Mouse (Mus musculus) inflammation-experienced regulatory T-cells, adult 6 months (primary cell): ENCODE measurements around the gene Notum. TPM values are rescaled to one million over a fixed set of nuclear protein-coding genes. Genes with fewer than 3 reads are reported as not detected.
A peak's percentile ranks its signal among the peaks of the same experiment; 100 is the strongest.

Experiments used
- ATAC-seq: one replicate; pipeline ENCODE4 v1.8.0; 2017
- polyA plus RNA-seq, 3 experiments: library from polyadenylated mRNA; unstranded; fragments of 100-300 nt; shearing (Covaris generic); gene quantifications; one replicate each; pipeline ENCODE4 v1.2.1; 2017

Gene Notum
- polyA plus RNA-seq, 3 experiments from 2014 or later: not detected

DNA sequence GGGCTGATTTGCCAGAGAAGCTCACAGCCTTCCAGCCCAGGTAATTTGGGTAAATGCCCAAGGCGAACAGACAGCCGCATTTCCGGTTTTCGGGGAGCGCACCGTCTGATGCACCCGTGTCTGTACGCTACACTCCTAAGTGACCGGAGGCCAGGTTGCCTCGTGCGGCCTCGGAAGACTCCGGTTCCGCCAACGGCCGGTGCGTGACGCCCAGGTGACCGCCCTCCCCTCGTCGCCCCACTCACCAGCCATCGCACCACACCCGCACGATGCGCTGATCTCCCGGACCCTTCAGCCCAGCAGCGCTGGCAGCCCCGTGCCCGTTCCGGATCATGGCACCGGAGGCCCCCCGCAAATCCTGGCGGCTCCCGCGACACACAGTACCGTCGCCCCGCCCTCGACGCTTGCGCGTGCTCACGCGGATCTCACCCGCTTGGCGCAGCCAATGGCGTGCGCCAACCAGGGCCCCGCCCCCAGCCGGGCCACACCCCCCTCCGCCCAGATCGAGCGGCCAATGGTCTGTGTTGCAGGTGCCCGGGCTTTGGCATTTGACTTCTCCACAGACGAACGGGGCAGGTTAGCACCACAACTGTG, 43.4 kb downstream of the Notum start, which contains the start of gene Pcyt2:
Pcyt2 (minus strand) TSS at position 418 of the 594 bp plus-strand sequence.
- ATAC-seq: peak; percentile 94

DNA sequence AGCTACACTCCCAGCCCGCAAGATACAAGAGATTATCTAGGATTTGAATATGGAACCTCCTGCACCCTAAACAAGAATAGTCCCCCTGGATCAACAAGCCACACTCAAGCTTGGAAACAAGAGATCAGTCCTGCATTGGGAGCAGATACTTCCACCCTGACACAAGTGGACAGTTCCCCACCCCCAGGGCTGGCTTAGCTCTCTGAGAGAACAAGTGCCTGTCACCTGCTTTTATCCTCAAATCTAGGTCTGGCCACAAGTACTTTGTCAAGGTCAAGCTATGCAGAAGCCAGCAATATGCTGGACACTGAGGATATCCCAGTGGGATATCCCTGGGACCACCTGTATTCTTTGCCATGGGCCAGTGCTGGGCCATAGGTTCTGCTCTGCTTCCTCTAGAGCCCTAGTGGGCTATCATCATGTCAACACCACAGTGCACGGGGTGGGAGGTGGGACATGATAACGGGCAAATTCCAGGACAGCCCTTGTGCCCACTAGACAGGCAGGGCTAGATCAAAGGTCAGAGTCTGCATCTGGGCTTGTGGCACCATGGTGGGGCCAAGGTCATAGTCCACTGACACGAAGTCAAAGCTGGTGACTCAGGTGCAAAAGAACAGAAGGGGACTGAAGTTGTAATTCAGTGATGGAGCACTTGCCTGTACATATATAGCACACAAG, 44.2 kb downstream of the Notum start:
- no peak for ATAC-seq

DNA sequence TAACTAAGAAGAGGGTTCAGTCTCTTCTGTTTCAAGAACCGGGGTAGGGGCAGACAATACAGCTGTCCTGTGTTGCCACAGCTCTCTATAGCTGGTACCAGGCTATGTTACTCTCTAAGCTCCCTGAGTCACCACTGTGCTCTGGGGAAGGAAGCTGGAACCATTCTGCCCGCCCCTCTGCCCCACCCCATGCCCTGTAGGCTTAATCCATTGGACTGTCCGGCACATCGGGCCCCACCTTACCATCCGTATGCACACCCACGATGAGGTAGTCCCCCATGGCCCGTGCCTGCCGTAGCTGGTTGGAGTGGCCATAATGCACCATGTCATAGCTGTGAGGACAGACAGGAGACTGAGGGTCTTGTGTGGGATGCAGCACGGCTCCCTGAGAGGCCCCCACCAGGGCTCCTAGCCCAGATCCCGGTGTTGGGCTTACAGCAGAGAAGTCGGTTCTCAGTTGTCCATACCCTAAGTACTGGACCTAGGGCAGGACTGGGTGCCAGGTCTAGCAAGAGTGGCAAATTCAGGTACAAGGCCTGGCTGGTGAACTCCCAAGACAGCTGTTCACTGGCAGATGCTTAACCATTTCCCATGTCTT, 45.3 kb downstream of the Notum start:
- ATAC-seq: no peak

DNA sequence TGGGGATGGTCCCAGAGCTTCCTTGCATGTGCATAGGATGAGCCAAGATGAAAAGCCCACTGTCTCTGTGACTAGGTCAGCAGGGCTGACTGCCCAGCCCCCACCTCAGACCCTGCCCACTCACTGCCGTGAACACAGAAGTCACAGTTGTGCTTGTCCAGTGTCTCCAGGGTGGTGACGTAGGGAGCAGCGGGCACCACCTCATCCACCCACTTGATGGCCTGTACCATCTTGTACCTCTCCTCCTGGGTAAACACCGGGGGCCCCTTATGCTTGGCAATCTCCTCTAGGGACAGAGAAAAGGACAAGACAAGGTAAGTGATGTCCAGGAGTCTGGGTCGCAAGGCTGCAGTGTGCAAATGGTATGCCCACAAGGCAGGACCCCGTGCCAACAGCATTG, 45.8 kb downstream of the Notum start:
- no peak for ATAC-seq

DNA sequence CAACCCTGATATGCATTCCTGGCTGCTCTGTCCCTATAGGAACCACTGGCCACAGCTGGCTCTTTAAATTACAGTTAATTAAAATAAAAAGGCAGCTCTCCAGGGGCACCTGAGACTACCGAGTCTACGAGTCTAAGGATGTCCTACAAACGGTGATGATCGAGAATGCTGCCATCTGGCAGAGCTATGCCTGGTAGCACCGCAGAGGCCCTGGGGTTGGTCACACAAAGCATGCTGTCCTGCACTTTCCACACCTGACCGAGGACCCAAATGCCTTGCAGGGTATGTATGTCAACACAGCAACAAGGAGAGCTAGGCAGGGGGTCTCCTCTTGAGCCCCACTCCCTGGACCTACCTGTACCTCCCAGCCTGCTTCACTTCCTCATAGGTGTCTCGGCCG, 47.0 kb downstream of the Notum start:
- no peak for ATAC-seq

DNA sequence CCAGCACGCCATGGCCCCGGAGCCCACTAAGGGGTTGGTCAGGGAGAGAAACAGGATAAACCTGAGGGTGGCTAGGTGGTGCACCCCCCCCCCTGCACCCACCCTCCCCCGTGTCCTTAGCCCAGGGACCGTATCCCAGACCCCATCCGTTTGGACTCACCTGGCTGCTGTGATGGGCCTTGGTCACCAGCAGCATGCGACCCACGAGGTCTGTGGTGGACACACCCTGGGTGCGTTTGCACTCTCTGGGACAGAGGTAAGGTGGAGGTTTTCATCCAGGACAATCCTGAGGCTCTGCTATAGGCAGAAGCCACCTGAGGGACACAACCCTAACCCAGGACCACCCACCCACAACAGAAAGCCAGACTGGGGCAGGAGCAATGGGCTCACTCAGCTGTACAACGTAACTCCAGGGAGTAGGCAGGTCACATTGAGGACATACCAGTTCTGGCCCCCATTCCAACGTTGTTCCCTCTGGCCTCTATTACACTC, 47.4 kb downstream of the Notum start:
- ATAC-seq: no peak

DNA sequence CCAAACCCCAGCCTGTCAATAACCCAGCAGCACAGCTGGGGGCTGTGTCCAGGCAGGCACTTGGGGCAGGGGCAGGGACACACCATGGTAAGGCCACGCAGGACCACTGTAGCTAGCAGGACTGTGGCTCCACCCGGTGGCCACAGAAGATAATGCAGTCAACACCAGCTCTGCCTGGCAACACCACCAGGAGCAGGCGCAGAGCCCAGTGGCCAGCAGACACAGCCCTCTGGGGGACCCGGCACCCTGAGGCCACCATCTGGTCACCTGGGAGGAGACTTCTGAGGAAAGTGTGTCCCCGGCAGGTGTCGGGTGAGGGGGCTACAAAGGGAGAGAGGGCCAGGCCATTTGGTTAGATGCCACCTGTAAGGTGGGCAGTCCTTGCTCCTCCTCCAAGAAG, 48.2 kb downstream of the Notum start:
- peak; percentile 57 for ATAC-seq

DNA sequence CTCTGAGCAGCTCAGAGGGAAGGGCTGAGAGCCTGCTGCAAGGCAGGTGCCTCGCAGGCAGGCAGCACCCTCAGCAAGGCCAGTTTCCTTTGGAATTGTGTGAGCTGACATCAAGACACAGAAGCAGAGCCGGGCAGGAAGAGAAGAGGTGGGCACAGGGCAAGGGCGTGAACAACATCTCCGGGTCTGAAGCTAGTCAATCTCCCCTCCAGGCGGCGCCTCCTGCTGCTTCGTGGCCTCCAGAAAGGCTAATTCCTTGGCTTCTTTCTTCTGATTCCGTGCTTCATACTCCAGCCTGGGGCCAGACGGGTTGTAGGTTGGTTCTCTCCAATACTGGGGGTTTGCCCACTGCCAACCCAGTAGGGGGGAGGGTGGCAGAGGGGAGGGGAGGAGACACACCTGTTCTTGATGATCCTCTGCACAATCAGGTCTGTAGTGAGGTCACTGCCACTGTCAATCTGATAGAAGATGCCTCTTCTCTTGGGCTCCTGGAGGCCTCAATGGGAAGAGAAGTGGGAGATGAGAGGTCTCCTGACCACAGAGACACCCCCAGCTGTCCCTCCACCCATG, 50.4 kb downstream of the Notum start:
- ATAC-seq: no peak

DNA sequence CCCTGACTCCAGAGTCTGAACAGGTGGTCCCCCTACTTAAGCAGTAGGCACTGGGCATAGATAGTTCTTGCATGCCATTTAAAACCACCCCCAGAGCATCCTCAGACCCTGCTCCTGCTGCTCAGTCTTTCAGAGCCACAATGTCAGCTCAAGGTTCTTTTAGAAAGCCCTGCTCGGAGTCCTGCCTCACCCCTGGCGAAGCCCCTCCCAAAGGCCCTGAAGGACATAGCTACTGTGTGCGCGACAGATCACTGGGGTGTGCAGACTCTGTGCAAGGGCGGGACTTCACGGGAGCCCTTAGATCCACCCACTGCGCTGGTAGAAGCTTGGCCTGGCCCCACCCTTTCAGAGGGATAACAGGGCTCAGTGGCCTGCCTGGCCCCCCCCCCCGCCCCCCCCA, 51.7 kb downstream of the Notum start:
- no peak for ATAC-seq

DNA sequence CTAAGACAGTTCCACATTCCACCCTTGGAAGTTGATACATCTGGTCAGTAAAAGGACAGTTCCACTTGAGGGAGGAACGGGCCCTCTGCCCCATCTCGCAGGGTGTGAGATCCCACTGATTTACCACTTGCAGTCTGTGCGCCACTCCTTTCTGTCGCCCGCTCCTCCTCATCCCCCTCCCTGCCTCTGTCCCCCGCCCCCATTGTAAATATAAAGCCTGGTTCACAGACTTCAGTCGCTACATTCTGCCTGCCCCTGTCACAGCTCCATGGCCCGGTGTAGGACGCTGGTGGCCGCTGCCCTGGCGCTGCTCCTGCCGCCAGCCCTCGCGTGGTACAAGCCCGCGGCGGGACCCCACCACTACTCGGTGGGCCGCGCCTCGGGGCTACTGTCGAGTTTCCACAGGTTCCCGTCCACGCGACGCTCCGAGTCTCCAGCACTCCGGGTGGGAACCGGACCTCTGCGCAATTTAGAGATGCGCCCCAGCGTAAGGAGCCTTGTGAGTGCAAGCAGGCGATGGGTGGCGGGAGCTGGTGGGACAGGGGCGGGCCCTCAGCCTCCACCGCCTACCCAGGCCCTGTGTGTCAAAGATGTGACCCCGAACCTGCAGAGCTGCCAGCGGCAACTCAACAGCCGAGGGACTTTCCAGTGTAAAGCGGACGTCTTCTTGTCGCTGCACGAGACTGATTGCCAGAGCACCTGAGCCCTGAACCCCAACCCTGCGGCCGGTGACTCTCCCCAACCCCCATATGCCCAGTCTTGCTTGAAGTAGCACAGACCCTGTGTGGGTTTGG, 52.5 kb downstream of the Notum start, which contains the start of gene Npb:
Npb (plus strand) TSS at position 237 of the 794 bp plus-strand sequence.
- no peak for ATAC-seq

DNA sequence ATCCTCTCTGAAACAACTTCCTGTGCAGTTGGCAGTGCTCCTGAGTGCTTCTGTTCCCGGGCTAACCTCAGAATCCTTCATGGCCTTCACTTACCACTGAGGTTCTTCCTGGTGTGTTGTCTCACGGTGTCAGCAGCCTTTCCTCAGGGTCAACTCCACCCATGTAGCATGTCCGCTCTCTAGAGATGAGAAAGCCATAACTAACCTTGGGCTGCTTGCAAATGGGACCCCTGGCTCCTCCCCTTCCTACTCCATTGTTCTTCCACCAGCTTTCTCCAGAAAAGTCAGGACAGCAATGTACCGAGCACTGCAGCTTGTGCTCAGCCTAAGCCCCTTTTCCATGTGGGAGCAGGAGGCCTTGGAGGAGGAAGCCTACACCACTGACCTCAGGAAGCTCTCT, 54.2 kb downstream of the Notum start:
- ATAC-seq: no peak

DNA sequence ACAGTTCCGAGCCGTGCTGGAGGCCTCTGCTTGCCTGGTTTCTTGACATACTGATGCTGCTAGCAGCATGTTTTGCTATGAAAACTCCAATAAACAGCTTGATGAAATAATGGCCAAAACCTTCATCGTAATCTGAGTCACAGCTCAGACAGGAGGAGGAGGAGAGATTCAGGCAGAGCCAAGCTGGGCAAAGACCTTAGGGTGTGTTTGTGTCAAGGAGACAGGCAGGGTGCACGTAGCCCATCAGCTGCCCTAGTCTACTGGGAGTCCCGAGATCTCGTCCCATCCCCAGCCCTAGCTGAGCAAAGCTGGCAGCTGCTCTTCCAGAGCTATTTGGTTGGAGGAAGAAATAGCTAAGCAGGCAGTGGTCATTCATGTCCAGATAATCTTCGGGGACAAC, 55.3 kb downstream of the Notum start:
- no peak for ATAC-seq

Other genes with a start within 250 kb of the Notum start
- gene Nploc4, start 223.5 kb downstream of the Notum start, polyA plus RNA-seq: 10 to 100 TPM in 2 of 3 experiments, 1 to 10 TPM in 1; 8.6 to 12.4 (median 11.0) TPM
- gene Tspan10, start 218.5 kb downstream of the Notum start, polyA plus RNA-seq: under 1 TPM in 1 of 3 experiments, not detected in 2; 0.28 TPM
- gene Pde6g, start 207.7 kb downstream of the Notum start, polyA plus RNA-seq: under 1 TPM in 2 of 3 experiments, not detected in 1; 0.15 to 0.56 TPM
- gene Oxld1, start 203.1 kb downstream of the Notum start, polyA plus RNA-seq: 1 to 10 TPM; 4.8 to 6.8 (median 5.1) TPM
- gene Ccdc137, start 203.1 kb downstream of the Notum start, polyA plus RNA-seq: 10 to 100 TPM; 17.8 to 26.0 (median 17.9) TPM
- gene Arl16, start 193.6 kb downstream of the Notum start, polyA plus RNA-seq: 10 to 100 TPM; 28.8 to 39.7 (median 33.1) TPM
- gene Mrpl12, start 176.6 kb downstream of the Notum start, polyA plus RNA-seq: 10 to 100 TPM; 54.6 to 78.9 (median 73.0) TPM
- 10 to 100 TPM; 12.4 to 14.3 (median 12.7) TPM for gene Slc25a10, start 169.3 kb downstream of the Notum start, polyA plus RNA-seq
- gene Gcgr, start 130.5 kb downstream of the Notum start, polyA plus RNA-seq: not detected
- gene Mcrip1, start 111.4 kb downstream of the Notum start, polyA plus RNA-seq: 100 to 1,000 TPM in 2 of 3 experiments, 10 to 100 TPM in 1; 93.4 to 136 (median 107) TPM
- gene Ppp1r27, start 110.0 kb downstream of the Notum start, polyA plus RNA-seq: not detected
- 100 to 1,000 TPM; 135 to 164 (median 149) TPM for gene P4hb, start 87.9 kb downstream of the Notum start, polyA plus RNA-seq
- gene Arhgdia, start 79.6 kb downstream of the Notum start, polyA plus RNA-seq: 100 to 1,000 TPM; 624 to 862 (median 685) TPM
- 10 to 100 TPM; 15.8 to 76.9 (median 47.7) TPM for gene Alyref, start 62.8 kb downstream of the Notum start, polyA plus RNA-seq
- gene Anapc11, start 62.8 kb downstream of the Notum start, polyA plus RNA-seq: 100 to 1,000 TPM; 110 to 147 (median 129) TPM
- 1 to 10 TPM in 1 of 3 experiments, under 1 TPM in 1, not detected in 1; 0.67 to 1.4 TPM for gene Npb, start 52.7 kb downstream of the Notum start, polyA plus RNA-seq
- gene Pcyt2, start 43.2 kb downstream of the Notum start, polyA plus RNA-seq: 100 to 1,000 TPM in 2 of 3 experiments, 10 to 100 TPM in 1; 66.1 to 124 (median 113) TPM
- 10 to 100 TPM; 55.1 to 61.4 (median 60.4) TPM for gene Sirt7, start 35.9 kb downstream of the Notum start, polyA plus RNA-seq
- 10 to 100 TPM; 15.3 to 15.8 (median 15.5) TPM for gene Mafg, start 27.6 kb downstream of the Notum start, polyA plus RNA-seq
- gene Pycr1, start 17.4 kb downstream of the Notum start, polyA plus RNA-seq: 1 to 10 TPM in 1 of 3 experiments, under 1 TPM in 1, not detected in 1; 0.86 to 1.7 TPM
- gene Myadml2, start 13.0 kb downstream of the Notum start, polyA plus RNA-seq: not detected
- 100 to 1,000 TPM in 1 of 3 experiments, 10 to 100 TPM in 2; 79.4 to 107 (median 86.2) TPM for gene Aspscr1, start 11.8 kb upstream of the Notum start, polyA plus RNA-seq
- gene Cenpx, start 52.6 kb upstream of the Notum start, polyA plus RNA-seq: 100 to 1,000 TPM; 154 to 181 (median 169) TPM
- gene Lrrc45, start 52.8 kb upstream of the Notum start, polyA plus RNA-seq: 10 to 100 TPM; 19.4 to 39.4 (median 20.8) TPM
- gene Rac3, start 60.3 kb upstream of the Notum start, polyA plus RNA-seq: not detected
- gene Dcxr, start 66.1 kb upstream of the Notum start, polyA plus RNA-seq: 10 to 100 TPM; 20.5 to 29.7 (median 26.5) TPM
- not detected for gene Cbr2, start 70.9 kb upstream of the Notum start, polyA plus RNA-seq
- 10 to 100 TPM; 24.1 to 64.8 (median 62.8) TPM for gene Hmga1b, start 101.6 kb upstream of the Notum start, polyA plus RNA-seq
- 1 to 10 TPM; 3.5 to 4.4 (median 3.7) TPM for gene Rfng, start 123.0 kb upstream of the Notum start, polyA plus RNA-seq
- 100 to 1,000 TPM; 121 to 154 (median 127) TPM for gene Gps1, start 123.1 kb upstream of the Notum start, polyA plus RNA-seq
- 10 to 100 TPM; 30.4 to 34.4 (median 34.3) TPM for gene Dus1l, start 135.2 kb upstream of the Notum start, polyA plus RNA-seq
- gene Fasn, start 163.4 kb upstream of the Notum start, polyA plus RNA-seq: 10 to 100 TPM; 22.7 to 31.3 (median 29.4) TPM